Mouse (Mus musculus): Measurements from ENCODE around the gene Btnl1.

DNA sequence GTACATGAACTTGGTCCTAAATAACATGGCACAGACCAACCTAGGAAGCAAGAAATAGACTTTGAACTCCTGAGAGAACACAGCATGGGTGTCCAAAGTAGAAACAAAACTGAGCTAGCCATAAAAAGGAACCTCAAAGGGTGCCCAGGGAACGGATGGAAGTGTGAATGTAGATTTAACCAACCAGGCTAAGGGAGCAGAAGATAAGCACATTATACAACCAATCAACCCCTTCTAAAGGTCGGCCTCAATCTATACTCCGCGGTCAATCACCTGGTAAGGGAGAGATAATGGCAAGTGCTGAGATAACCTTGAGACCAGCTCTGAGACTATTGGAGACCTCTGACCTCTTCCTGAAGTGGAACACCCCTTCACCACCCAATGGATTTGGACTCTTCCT lies 6.4 kb upstream of the Btnl1 start:
- TF ChIP-seq POLR2A (IDR thresholded peaks at IDR 0.05; ENCODE audit: low read depth, low read length): no peak
- no peak for TF ChIP-seq CTCF (conservative IDR thresholded peaks at IDR 0.05 in 1 of 2, IDR thresholded peaks at IDR 0.05 in 1 of 2; ENCODE audit: low read depth in 2 of 2, low read length in 2 of 2)
- TF ChIP-seq BHLHE40 (IDR thresholded peaks at IDR 0.05; ENCODE audit: low read depth, low read length): no peak
